Mouse (Mus musculus) adrenal gland, postnatal 4 days (tissue): ENCODE measurements around the gene Ralgps1. TPM values are rescaled to one million over a fixed set of nuclear protein-coding genes. Genes with fewer than 3 reads are reported as not detected.

Experiments used
- DNase-seq, 2 experiments: peaks; one replicate each; pipeline ENCODE4 v3.0.0; 2021 to 2022; ENCODE audit warnings: low spot score in 2 of 2, mixed read lengths in 2 of 2
- long read RNA-seq, 2 experiments: library from polyadenylated mRNA; stranded (forward); transcript quantifications; one replicate each; pipeline ENCODE4 v2.0.0; 2021
- total RNA-seq, 2 experiments: library from RNA; stranded (reverse); gene quantifications; 2 replicates each; pipeline ENCODE4 v1.2.3; 2021

Ralgps1 gene
- 10 to 100 TPM in 1 of 2 experiments, 1 to 10 TPM in 1; 7.6 to 10.1 TPM for total RNA-seq
- long read RNA-seq, experiment 1, partial matches to known transcripts = 0 of 1 reads
- long read RNA-seq, experiment 1, other reads (novel, unspliced or antisense) = 1 of 1 reads
- long read RNA-seq, experiment 2 = 0 reads

- DNase-seq = peak; percentile 84 to 90
These were observed at the start of gene Ralgps1 for GRCm38 (mm10) chr2:33370777-33371647. Ralgps1 (minus strand) TSS chr2:33371486.

GRCm38 (mm10) chr2:33417454-33417853, 46.2 kb upstream of the Ralgps1 start:
- no peak for DNase-seq

- no peak for DNase-seq
These were observed 42.7 kb upstream of the Ralgps1 start for GRCm38 (mm10) chr2:33414019-33414418.

- no peak for DNase-seq
These were observed 40.8 kb upstream of the Ralgps1 start for GRCm38 (mm10) chr2:33412111-33412510.

GRCm38 (mm10) chr2:33403511-33404003, 32.3 kb upstream of the Ralgps1 start:
- DNase-seq = no peak

- DNase-seq = no peak
These were observed 31.4 kb upstream of the Ralgps1 start for GRCm38 (mm10) chr2:33402638-33403037.

- peak in 1 of 2 experiments; percentile 37 for DNase-seq
These were observed 30.9 kb upstream of the Ralgps1 start for GRCm38 (mm10) chr2:33402236-33402635.

- no peak for DNase-seq
These were observed 29.9 kb upstream of the Ralgps1 start for GRCm38 (mm10) chr2:33401217-33401616.

- no peak for DNase-seq
These were observed 29.3 kb upstream of the Ralgps1 start for GRCm38 (mm10) chr2:33400541-33400940.

GRCm38 (mm10) chr2:33399091-33399490, 27.8 kb upstream of the Ralgps1 start:
- no peak for DNase-seq

GRCm38 (mm10) chr2:33397036-33397435, 25.8 kb upstream of the Ralgps1 start:
- DNase-seq = no peak

- no peak for DNase-seq
These were observed 23.8 kb upstream of the Ralgps1 start for GRCm38 (mm10) chr2:33395053-33395452.

- no peak for DNase-seq
These were observed 22.8 kb upstream of the Ralgps1 start for GRCm38 (mm10) chr2:33393951-33394635.

GRCm38 (mm10) chr2:33393021-33393420, 21.7 kb upstream of the Ralgps1 start:
- DNase-seq = no peak

- no peak for DNase-seq
These were observed 542 bp upstream of the Ralgps1 start for GRCm38 (mm10) chr2:33371648-33372408.

GRCm38 (mm10) chr2:33370276-33370776, 960 bp downstream of the Ralgps1 start:
- DNase-seq = no peak

GRCm38 (mm10) chr2:33369453-33369852, 1.8 kb downstream of the Ralgps1 start:
- no peak for DNase-seq

- no peak for DNase-seq
These were observed 2.8 kb downstream of the Ralgps1 start for GRCm38 (mm10) chr2:33368486-33368885.

- DNase-seq = no peak
These were observed 5.4 kb downstream of the Ralgps1 start for GRCm38 (mm10) chr2:33365703-33366471.

GRCm38 (mm10) chr2:33364656-33365055, 6.6 kb downstream of the Ralgps1 start:
- DNase-seq = no peak
